Comparison of ENCODE assay signal across 40 mouse cellular contexts in genomic region chr1:121486803-121487202, GRCm38 (mm10). TPM values are rescaled to one million over a fixed set of nuclear protein-coding genes. Genes with fewer than 3 reads are reported as not detected.
"Had no signal": no experiment of that assay in that cellular context is flagged by ENCODE, and none has a peak within 500 bp of the region (broad histone marks: within the 10 kb centered on the region; RNA-seq: fewer than 3 reads in every experiment).

No protein-coding gene starts in this region.

- H3K9ac ChIP-seq: heart, embryonic 12.5 days; heart, embryonic 13.5 days; heart, embryonic 15.5 days; hindbrain, embryonic 12.5 days; hindbrain, embryonic 13.5 days; hindbrain, embryonic 14.5 days; hindbrain, embryonic 15.5 days; intestine, embryonic 15.5 days; kidney, embryonic 15.5 days had no signal

- H3K4me3 ChIP-seq: heart, embryonic 10.5 days; heart, embryonic 12.5 days; heart, embryonic 13.5 days; heart, embryonic 15.5 days; hindbrain, embryonic 10.5 days; hindbrain, embryonic 12.5 days; hindbrain, embryonic 13.5 days; hindbrain, embryonic 15.5 days; intestine, embryonic 15.5 days; kidney, embryonic 15.5 days; layer of hippocampus, adult 2 months had no signal

- H3K9me3 ChIP-seq: heart, embryonic 10.5 days; heart, embryonic 13.5 days; heart, embryonic 15.5 days; hindbrain, embryonic 10.5 days; hindbrain, embryonic 12.5 days; hindbrain, embryonic 13.5 days; hindbrain, embryonic 15.5 days; intestine, embryonic 15.5 days; kidney, embryonic 15.5 days had no signal

- H3K4me2 ChIP-seq: heart, embryonic 12.5 days; heart, embryonic 13.5 days; heart, embryonic 15.5 days; hindbrain, embryonic 12.5 days; hindbrain, embryonic 13.5 days; hindbrain, embryonic 14.5 days; hindbrain, embryonic 15.5 days; intestine, embryonic 15.5 days; kidney, embryonic 15.5 days had no signal

- DNase-seq: heart, postnatal 10 days; heart, postnatal 14 days; heart, postnatal 36 days; heart, postnatal 4 days; kidney, adult 11 months; kidney, adult 18-20 months; kidney, adult 2 months; kidney, adult 8-10 months; kidney, adult 9 months; kidney, postnatal 10 days; kidney, postnatal 14 days; kidney, postnatal 25 days; kidney, postnatal 36 days; kidney, postnatal 4 days; layer of hippocampus, adult 9-11 months; layer of hippocampus, postnatal 36 days had no signal

- ATAC-seq: hindbrain, embryonic 16.5 days; hindbrain, postnatal 0 days; inflammation-experienced regulatory T-cells, adult 6 months; intestine, embryonic 15.5 days; intestine, embryonic 16.5 days; intestine, postnatal 0 days had no signal

- H3K27ac ChIP-seq: heart, embryonic 10.5 days; heart, embryonic 13.5 days; heart, embryonic 15.5 days; hindbrain, embryonic 10.5 days; hindbrain, embryonic 12.5 days; hindbrain, embryonic 13.5 days; hindbrain, embryonic 14.5 days; hindbrain, embryonic 15.5 days; hindbrain, postnatal 0 days; intestine, embryonic 15.5 days; kidney, embryonic 15.5 days; kidney, postnatal 0 days; layer of hippocampus, adult 2 months had no signal

- H3K27me3 ChIP-seq: heart, embryonic 12.5 days; heart, embryonic 13.5 days; heart, embryonic 15.5 days; hindbrain, embryonic 12.5 days; hindbrain, embryonic 13.5 days; hindbrain, embryonic 15.5 days; intestine, embryonic 15.5 days; kidney, embryonic 15.5 days had no signal

- H3K4me1 ChIP-seq: heart, embryonic 10.5 days; heart, embryonic 12.5 days; heart, embryonic 13.5 days; heart, embryonic 15.5 days; hindbrain, embryonic 10.5 days; hindbrain, embryonic 12.5 days; hindbrain, embryonic 13.5 days; hindbrain, embryonic 15.5 days; intestine, embryonic 15.5 days; kidney, embryonic 15.5 days had no signal

RNA-seq across cellular contexts. Expression of gene Htr5b, which starts 41.5 kb away (rescaled TPM):
- total RNA-seq: heart, postnatal 10 days; heart, postnatal 14 days; heart, postnatal 25 days; heart, postnatal 36 days; heart, postnatal 4 days; hematopoietic stem cell, adult 5-6 weeks had no signal
- polyA plus RNA-seq: heart, embryonic 14.5 days; heart, postnatal 0 days; hindbrain, embryonic 12.5 days; inflammation-experienced regulatory T-cells, adult 6 months; intestine, embryonic 14.5 days; intestine, postnatal 0 days; kidney, adult 2 months; large intestine, adult 2 months had no signal
